Mouse (Mus musculus) adrenal gland, postnatal 36 days (tissue): ENCODE results near the gene Rpsa. TPM values are rescaled to one million over a fixed set of nuclear protein-coding genes. Genes with fewer than 3 reads are reported as not detected.

Experiments
- DNase-seq, 2 experiments: peaks; one replicate each; pipeline ENCODE4 v3.0.0; 2021; ENCODE audit warnings: mixed read lengths in 1 of 2
- total RNA-seq, 2 experiments: library from RNA; stranded (reverse); gene quantifications; 2 replicates each; pipeline ENCODE4 v1.2.3; 2021

The Rpsa gene
- total RNA-seq, 2 experiments from 2014 or later: 746 to 780 TPM

DNA sequence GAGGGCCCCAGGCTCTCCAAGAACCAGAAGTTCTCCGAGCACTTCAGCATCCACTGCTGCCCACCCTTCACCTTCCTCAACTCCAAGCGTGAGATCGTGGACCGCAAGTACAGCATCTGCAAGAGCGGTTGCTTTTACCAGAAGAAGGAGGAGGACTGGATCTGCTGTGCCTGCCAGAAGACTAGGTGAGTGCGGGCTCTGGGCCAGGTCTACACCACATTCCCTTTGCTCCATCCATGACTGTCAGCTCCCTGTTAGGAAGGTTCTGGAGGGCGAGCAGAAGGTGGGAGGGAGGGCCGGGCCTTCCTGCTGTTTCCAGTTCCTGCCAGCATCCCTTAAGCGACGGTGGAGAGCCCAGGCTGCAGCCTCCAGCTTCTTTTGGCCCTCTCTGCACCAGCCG, 40.3 kb downstream of the Rpsa start:
- DNase-seq: no peak

DNA sequence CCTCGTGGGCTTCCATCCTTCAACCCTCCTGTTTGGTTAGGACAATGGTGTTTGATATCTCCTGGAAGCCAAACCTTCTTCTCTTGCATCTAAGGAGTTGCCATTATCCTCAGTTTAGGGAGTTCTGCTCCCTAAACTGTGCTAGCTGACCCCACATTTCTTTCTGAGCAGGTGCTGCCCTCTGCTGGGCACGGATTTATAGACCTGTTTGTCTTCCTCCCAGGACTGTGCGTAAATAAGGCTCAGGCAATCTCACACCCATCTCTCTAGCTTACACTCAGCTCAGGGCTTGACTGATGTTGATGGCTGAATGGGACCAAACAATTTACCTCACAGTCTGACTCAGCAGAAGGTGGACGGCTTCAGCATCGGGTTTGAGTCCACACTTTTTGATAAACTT, 43.8 kb downstream of the Rpsa start:
- DNase-seq: peak; percentile 74 to 83

DNA sequence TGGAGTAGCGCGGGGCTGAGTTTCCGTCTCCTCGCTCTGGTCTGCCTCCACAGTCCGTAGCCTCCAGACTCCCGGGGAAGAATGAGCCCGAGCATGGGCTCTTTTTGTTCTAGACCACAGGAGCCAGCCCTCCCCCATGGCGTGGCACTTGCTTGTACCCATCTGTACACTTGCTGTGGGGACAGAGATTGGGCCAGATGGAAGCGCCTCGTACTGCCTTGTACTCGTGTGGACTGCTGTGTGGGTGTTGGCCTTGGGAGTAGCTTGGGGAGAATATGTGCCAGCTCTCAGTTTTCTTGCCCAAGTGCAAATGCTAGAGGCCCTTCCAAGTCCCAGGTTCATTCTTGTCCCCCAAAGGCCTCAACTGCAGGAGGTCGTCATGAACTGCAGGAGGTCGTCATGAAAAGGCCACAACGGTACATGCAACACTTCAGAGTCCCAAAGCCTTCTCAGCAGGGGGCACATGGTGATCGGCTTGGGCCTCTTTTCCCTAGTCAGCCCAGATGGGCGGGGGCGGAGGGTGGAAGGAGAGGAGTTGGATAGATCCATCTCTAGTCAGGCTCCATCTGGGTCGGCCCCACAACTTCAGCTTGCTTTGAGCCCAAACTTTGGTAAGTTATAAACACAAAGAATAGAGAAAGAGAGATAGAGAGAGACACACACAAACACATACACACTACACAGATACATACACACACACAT, 47.1 kb downstream of the Rpsa start:
- DNase-seq: no peak

DNA sequence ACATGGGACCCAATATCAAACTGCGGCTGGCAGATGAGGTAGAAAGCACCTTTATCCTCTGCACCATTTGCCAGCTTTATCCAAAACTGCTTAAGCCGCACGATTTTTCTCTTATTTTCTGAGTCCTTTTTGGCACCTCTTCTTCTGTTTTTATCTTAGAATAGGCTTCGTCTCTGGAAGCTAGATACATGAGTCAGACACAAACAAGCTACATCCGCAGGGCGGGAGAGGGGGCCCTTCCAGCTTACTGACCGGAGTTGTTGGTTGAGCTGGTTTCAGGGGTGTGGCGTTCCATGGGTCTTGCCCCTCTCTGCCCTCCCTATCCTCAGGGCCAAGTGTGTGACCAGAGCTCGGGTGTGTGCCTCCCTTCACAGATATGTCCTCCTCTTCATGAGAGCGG, 51.3 kb downstream of the Rpsa start:
- no peak for DNase-seq

Other genes with a start within 250 kb of the Rpsa start
- 10 to 100 TPM; 49.1 to 53.8 TPM for gene Wdr48, start 232.8 kb upstream of the Rpsa start, total RNA-seq
- gene Gorasp1, start 190.1 kb upstream of the Rpsa start, total RNA-seq: 10 to 100 TPM; 23.5 to 31.7 TPM
- gene Ttc21a, start 190.1 kb upstream of the Rpsa start, total RNA-seq: under 1 TPM in 1 of 2 experiments, not detected in 1; 0.13 TPM
- gene Csrnp1, start 143.0 kb upstream of the Rpsa start, total RNA-seq: 10 to 100 TPM; 35.2 to 46.6 TPM
- under 1 TPM; 0.33 to 0.53 TPM for gene Xirp1, start 104.1 kb upstream of the Rpsa start, total RNA-seq
- 1 to 10 TPM; 3.4 to 6.8 TPM for gene Cx3cr1, start 57.8 kb upstream of the Rpsa start, total RNA-seq
- not detected for gene Ccr8, start 35.6 kb upstream of the Rpsa start, total RNA-seq
- 10 to 100 TPM; 23.4 to 23.8 TPM for gene Slc25a38, start 17.3 kb upstream of the Rpsa start, total RNA-seq
- under 1 TPM in 1 of 2 experiments, not detected in 1; 0.10 TPM for gene Mobp, start 22.0 kb downstream of the Rpsa start, total RNA-seq
- gene Myrip, start 173.8 kb downstream of the Rpsa start, total RNA-seq: 1 to 10 TPM; 5.8 to 5.9 TPM